Mouse (Mus musculus) forebrain, embryonic 12.5 days (tissue): ENCODE measurements around the gene Bmp10. TPM values are rescaled to one million over a fixed set of nuclear protein-coding genes. Genes with fewer than 3 reads are reported as not detected.

Experiments
- polyA plus RNA-seq: library from polyadenylated mRNA; unstranded; fragments of >200 nt; fragmentation: Nextera tagmentation; extraction: Ambion mirVana; gene quantifications from 2 replicates; pipeline ENCODE4 v1.2.1, GENCODE M21; 2016

The Bmp10 gene
- polyA plus RNA-seq, 1 experiment from 2014 or later = not detected

Other genes with a start within 250 kb of the Bmp10 start
- 4.2 and 4.3 TPM in 2 replicates for gene Antxr1, start 93.2 kb upstream of the Bmp10 start, polyA plus RNA-seq
- gene Gkn1, start 78.1 kb upstream of the Bmp10 start, polyA plus RNA-seq = not detected in 2 replicates
- gene Gkn2, start 55.6 kb upstream of the Bmp10 start, polyA plus RNA-seq = not detected in 2 replicates
- 0.31 TPM in 1 of 2 replicates, not detected in the other for gene Gkn3, start 40.1 kb upstream of the Bmp10 start, polyA plus RNA-seq
- gene Arhgap25, start 104.3 kb downstream of the Bmp10 start, polyA plus RNA-seq = 1.4 and 1.6 TPM in 2 replicates
- gene Prokr1, start 161.7 kb downstream of the Bmp10 start, polyA plus RNA-seq = 6.6 and 6.9 TPM in 2 replicates
- gene Aplf, start 243.2 kb downstream of the Bmp10 start, polyA plus RNA-seq = 15.5 and 15.6 TPM in 2 replicates